Mouse (Mus musculus) limb, embryonic 11.5 days (tissue): Measurements from ENCODE around the gene St6galnac3. TPM values are rescaled to one million over a fixed set of nuclear protein-coding genes. Genes with fewer than 3 reads are reported as not detected.
"Not testable (repeated sequence)": the region's sequence is repeated elsewhere in the genome, so short reads cannot be mapped to it uniquely, and the experiment has no call there.

Experiments
- ATAC-seq: fragments of 200-750 bp; cut with Nextera tagmentation; 2 replicates; pipeline ENCODE4 v1.8.0; 2017; ENCODE audit warnings: low read depth; ENCODE audit not compliant: insufficient number of reproducible peaks, low FRiP score, low TSS enrichment
- DNase-seq: peaks from one replicate; pipeline ENCODE4 v3.0.0-alpha.2; 2015; ENCODE audit warnings: low spot score
- H3K27ac ChIP-seq: fragments of 300-500 bp; sonication (generic); replicated peaks from 2 replicates; pipeline ENCODE4 v1.5.1; 2014; ENCODE audit warnings: low read depth, mild to moderate bottlenecking, low read length
- H3K27me3 ChIP-seq: fragments of 300-500 bp; sonication (generic); 2 replicates; pipeline ENCODE4 v1.6.1; 2014; ENCODE audit warnings: mild to moderate bottlenecking, low read length, mixed read lengths; ENCODE audit not compliant: control insufficient read depth, insufficient read depth
- H3K36me3 ChIP-seq: fragments of 300-500 bp; sonication (generic); 2 replicates; pipeline ENCODE4 v1.6.1; 2014; ENCODE audit warnings: mild to moderate bottlenecking, low read length, moderate library complexity, mixed read lengths; ENCODE audit not compliant: control insufficient read depth, insufficient read depth
- H3K4me1 ChIP-seq: fragments of 300-500 bp; sonication (generic); 2 replicates; pipeline ENCODE4 v1.6.1; 2014; ENCODE audit warnings: low read length, mixed read lengths; ENCODE audit not compliant: control insufficient read depth, insufficient read depth
- H3K4me2 ChIP-seq: fragments of 300-500 bp; sonication (generic); 2 replicates; pipeline ENCODE4 v1.6.1; 2014; ENCODE audit warnings: low read depth, mild to moderate bottlenecking, moderate library complexity; ENCODE audit not compliant: severe bottlenecking
- H3K4me3 ChIP-seq: fragments of 300-500 bp; sonication (generic); 2 replicates; pipeline ENCODE4 v1.5.1; 2014; ENCODE audit warnings: low read depth, low read length
- H3K9ac ChIP-seq: fragments of 300-500 bp; sonication (generic); 2 replicates; pipeline ENCODE4 v1.6.1; 2014; ENCODE audit warnings: mild to moderate bottlenecking, low read length
- H3K9me3 ChIP-seq: fragments of 300-500 bp; sonication (generic); 2 replicates; pipeline ENCODE4 v1.6.1; 2016; ENCODE audit warnings: low read length; ENCODE audit not compliant: control insufficient read depth
- WGBS: fragments of 180-500 bp; shearing (Covaris S2); extraction: QIAGEN DNeasy Blood & Tissue Kit; methylation state at CpG from one replicate; pipeline ENCODE4 v1.1.7; 2014; 5-methylcytosine and 5-hydroxymethylcytosine counted together
- polyA plus RNA-seq: library from polyadenylated mRNA; unstranded; fragments of >200 nt; fragmentation: Nextera tagmentation; extraction: Ambion mirVana; gene quantifications from 2 replicates; pipeline ENCODE4 v1.2.1, GENCODE M21; 2014

The St6galnac3 gene
- polyA plus RNA-seq, 1 experiment from 2014 or later: 51.2 TPM

DNA sequence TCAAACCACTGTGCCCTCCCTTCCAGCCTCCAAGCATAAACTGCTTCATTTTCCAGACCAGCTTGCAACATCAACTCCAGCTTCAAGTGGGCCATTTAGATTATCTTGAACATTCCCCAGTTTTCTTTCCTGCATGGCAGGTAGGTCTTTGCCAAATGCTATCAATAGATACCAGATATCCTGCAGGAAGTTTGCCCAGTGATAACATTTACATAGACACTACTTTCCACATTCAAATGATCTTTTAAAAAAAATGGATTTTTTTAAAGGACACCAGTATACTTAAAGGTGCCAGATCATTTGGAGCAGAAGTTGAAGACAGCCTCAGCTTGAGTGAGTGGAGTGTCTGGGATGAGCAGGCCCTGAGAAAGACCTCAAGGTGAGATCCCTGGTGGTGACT is 34.3 kb upstream of the St6galnac3 start:
- Histone ChIP-seq H3K9ac (no peak overlapping the region), H3K4me3 (no peak overlapping the region), H3K4me1 (0 out of 2 replicates have a peak, but pooled peaks cover 3% of the 10 kb centered on the region), H3K9me3 (no peaks in the 10 kb centered on the region), H3K27me3 (no peaks in the 10 kb centered on the region), H3K4me2 (no peak overlapping the region), H3K36me3 (no peaks in the 10 kb centered on the region), H3K27ac (no peak overlapping the region)
- ATAC-seq: no peak
- no peak for DNase-seq

GRCm38 (mm10) chr3:153756500-153756996 is 31.6 kb upstream of the St6galnac3 start:
- H3K36me3 ChIP-seq: no peaks in the 10 kb centered on the region
- no peaks in the 10 kb centered on the region for H3K27me3 ChIP-seq
- H3K9me3 ChIP-seq: no peaks in the 10 kb centered on the region
- H3K9ac ChIP-seq: no peak overlapping the region
- DNase-seq: no peak
- H3K4me1 ChIP-seq: 0 out of 2 replicates have a peak, but pooled peaks cover 3% of the 10 kb centered on the region
- no peak overlapping the region for H3K4me3 ChIP-seq
- 100% methylated on average over 2 of the region's 2 CpGs for WGBS
- no peak for ATAC-seq
- no peak overlapping the region for H3K27ac ChIP-seq
- no peak overlapping the region for H3K4me2 ChIP-seq

DNA sequence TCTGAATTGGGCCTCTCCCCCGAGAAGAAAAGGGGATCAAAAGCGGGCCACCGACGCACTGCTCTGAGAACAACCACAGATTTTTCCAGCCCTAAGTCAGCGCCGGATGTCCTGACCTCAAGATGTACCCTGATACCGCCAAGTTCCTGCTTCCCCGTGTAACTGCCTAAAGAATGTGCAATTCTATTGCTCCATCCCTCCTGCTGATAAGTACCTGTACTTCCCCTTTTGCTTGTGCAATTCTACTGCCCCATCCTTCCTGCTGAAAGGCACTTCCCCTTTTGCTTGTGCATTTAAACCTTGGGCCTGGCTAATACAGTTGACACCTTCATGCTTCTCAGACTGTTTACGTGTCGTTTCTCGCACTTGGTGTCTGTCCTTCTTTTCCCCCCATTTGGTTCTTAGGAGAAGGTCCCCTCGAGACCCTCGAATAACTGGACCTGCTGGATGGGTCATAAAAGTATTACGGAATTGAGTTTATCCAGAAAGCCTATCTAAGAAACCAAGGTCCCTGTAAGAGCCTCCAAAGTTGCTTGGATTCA is 30.9 kb upstream of the St6galnac3 start:
- H3K36me3 ChIP-seq, H3K4me3 ChIP-seq, H3K27ac ChIP-seq, DNase-seq, H3K9ac ChIP-seq, ATAC-seq, H3K9me3 ChIP-seq, H3K4me2 ChIP-seq, H3K4me1 ChIP-seq, H3K27me3 ChIP-seq: not testable (repeated sequence)
- WGBS: 82% methylated on average over 14 of the region's 14 CpGs

GRCm38 (mm10) chr3:153751435-153751834 is 26.5 kb upstream of the St6galnac3 start:
- Histone ChIP-seq H3K4me2 (no peak overlapping the region), H3K9me3 (no peaks in the 10 kb centered on the region), H3K9ac (no peak overlapping the region), H3K4me1 (no peaks in the 10 kb centered on the region), H3K4me3 (no peak overlapping the region), H3K27ac (no peak overlapping the region), H3K36me3 (no peaks in the 10 kb centered on the region), H3K27me3 (no peaks in the 10 kb centered on the region)
- WGBS: 41% methylated on average over 1 of the region's 1 CpGs
- no peak for DNase-seq
- no peak for ATAC-seq

DNA sequence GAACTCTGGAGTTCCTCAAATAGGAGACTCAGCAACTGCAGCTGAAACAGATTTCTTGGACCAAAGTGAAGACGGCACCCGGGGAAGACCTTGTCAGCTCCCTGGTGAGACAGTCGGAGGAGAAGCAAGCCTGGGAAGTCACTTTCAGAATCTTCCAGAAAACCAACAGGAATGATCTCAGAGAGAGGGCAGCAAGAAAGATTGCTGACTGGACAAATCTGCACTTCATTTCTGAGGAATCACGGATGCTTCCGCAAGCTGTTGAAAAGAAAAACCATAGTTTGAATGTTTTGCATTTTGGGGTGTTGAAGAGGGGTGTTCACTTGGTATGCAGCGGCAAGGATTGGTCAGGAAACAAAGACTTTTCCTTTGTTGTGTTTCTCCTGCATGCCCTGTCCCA is 24.4 kb upstream of the St6galnac3 start:
- H3K27me3 ChIP-seq: no peaks in the 10 kb centered on the region

GRCm38 (mm10) chr3:153748293-153748692 is 23.3 kb upstream of the St6galnac3 start:
- no peaks in the 10 kb centered on the region for H3K27me3 ChIP-seq
- H3K36me3 ChIP-seq: no peaks in the 10 kb centered on the region
- 85% methylated on average over 3 of the region's 3 CpGs for WGBS
- no peak overlapping the region for H3K4me3 ChIP-seq
- DNase-seq: no peak
- H3K9ac ChIP-seq: no peak overlapping the region
- ATAC-seq: no peak
- H3K9me3 ChIP-seq: no peaks in the 10 kb centered on the region
- H3K4me2 ChIP-seq: no peak overlapping the region
- H3K4me1 ChIP-seq: no peaks in the 10 kb centered on the region
- H3K27ac ChIP-seq: no peak overlapping the region

More for the DNA sequence above, 24.4 kb upstream of the St6galnac3 start:
- no peak for ATAC-seq
- 90% methylated on average over 6 of the region's 6 CpGs for WGBS
- H3K9me3 ChIP-seq: no peaks in the 10 kb centered on the region
- no peak overlapping the region for H3K4me2 ChIP-seq
- no peaks in the 10 kb centered on the region for H3K36me3 ChIP-seq
- no peak overlapping the region for H3K9ac ChIP-seq
- no peak overlapping the region for H3K27ac ChIP-seq
- no peak for DNase-seq
- H3K4me1 ChIP-seq: no peaks in the 10 kb centered on the region
- no peak overlapping the region for H3K4me3 ChIP-seq

DNA sequence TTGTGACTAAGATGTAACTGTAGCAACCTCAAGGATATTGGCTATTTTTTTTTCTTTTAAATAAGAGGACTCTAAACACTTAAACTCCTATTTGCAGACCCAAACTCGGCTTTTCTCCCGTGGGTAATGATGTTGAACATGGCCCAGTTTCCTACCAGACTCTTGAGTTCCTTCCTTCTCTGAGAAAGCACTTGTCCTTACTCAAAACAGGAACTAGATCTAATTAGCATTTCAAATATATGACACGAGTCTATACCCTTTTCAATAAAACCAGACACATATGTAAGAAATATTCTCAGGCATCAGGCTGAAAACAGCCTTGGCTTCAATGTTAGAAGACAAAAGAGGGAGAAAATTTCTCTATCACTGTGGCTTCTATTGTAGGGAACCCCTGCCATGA is 20.1 kb upstream of the St6galnac3 start:
- no peak for ATAC-seq
- WGBS: 83% methylated on average over 3 of the region's 3 CpGs

GRCm38 (mm10) chr3:153744447-153744846 is 19.5 kb upstream of the St6galnac3 start:
- Histone ChIP-seq H3K36me3 (no peaks in the 10 kb centered on the region), H3K4me1 (no peaks in the 10 kb centered on the region), H3K27me3 (no peaks in the 10 kb centered on the region), H3K4me3 (no peak overlapping the region), H3K4me2 (no peak overlapping the region), H3K9me3 (no peaks in the 10 kb centered on the region), H3K9ac (no peak overlapping the region), H3K27ac (no peak overlapping the region)
- no peak for DNase-seq
- no peak for ATAC-seq
- WGBS: 80% methylated on average over 6 of the region's 6 CpGs

More for the DNA sequence above, 20.1 kb upstream of the St6galnac3 start:
- Histone ChIP-seq H3K4me3 (no peak overlapping the region), H3K36me3 (no peaks in the 10 kb centered on the region), H3K27me3 (no peaks in the 10 kb centered on the region), H3K9me3 (no peaks in the 10 kb centered on the region), H3K9ac (no peak overlapping the region), H3K4me2 (no peak overlapping the region), H3K4me1 (no peaks in the 10 kb centered on the region), H3K27ac (no peak overlapping the region)
- DNase-seq: no peak

DNA sequence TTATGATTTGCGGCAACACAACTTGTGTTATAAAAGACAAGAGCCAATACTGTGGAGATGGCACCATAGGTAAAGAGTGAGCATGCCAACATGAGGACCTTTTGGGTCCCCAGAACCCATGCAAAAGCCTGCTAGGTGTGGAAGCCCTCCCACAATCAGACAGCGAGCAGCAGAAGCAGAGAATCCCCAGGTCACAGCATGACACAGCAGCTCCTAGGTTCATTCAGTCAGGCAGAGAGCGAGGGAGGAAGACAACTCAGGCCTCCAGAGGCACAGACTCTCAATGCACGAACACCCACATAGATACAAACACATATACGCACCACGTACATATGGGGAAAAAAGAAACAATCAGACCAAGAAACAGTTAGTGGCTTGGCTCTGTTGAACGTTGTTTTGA is 16.8 kb upstream of the St6galnac3 start:
- Histone ChIP-seq H3K27ac (no peak overlapping the region), H3K4me3 (no peak overlapping the region), H3K36me3 (no peaks in the 10 kb centered on the region), H3K4me2 (no peak overlapping the region), H3K9me3 (no peaks in the 10 kb centered on the region), H3K9ac (no peak overlapping the region), H3K27me3 (no peaks in the 10 kb centered on the region), H3K4me1 (no peaks in the 10 kb centered on the region)
- DNase-seq (no peak), ATAC-seq (no peak)
- 86% methylated on average over 7 of the region's 7 CpGs for WGBS
